Mouse (Mus musculus): ENCODE data around the gene E130311K13Rik. TPM values are rescaled to one million over a fixed set of nuclear protein-coding genes. Genes with fewer than 3 reads are reported as not detected.

Gene E130311K13Rik
- polyA plus RNA-seq, 1 experiment: 5.3 TPM

- H3K27ac ChIP-seq (ENCODE audit: insufficient read depth, low read depth, low read length): no peak overlapping the region
- TF ChIP-seq POLR2A (IDR thresholded peaks at IDR 0.05; ENCODE audit: borderline replicate concordance, low read depth, low read length): no peak
- no peak overlapping the region for H3K4me3 ChIP-seq (ENCODE audit: insufficient read depth, low read length)
- H3K4me1 ChIP-seq (ENCODE audit: control insufficient read depth, insufficient read depth, low read length): no peaks in the 10 kb centered on the region
These were observed 33.0 kb downstream of the E130311K13Rik start for GRCm38 (mm10) chr3:63896303-63896702.

GRCm38 (mm10) chr3:63895786-63896185, 33.5 kb downstream of the E130311K13Rik start:
- no peak for TF ChIP-seq POLR2A (IDR thresholded peaks at IDR 0.05; ENCODE audit: borderline replicate concordance, low read depth, low read length)
- no peak for TF ChIP-seq CTCF (IDR thresholded peaks at IDR 0.05; ENCODE audit: low read depth, low read length)
- H3K4me3 ChIP-seq (ENCODE audit: insufficient read depth, low read length): no peak overlapping the region
- no peak overlapping the region for H3K27ac ChIP-seq (ENCODE audit: insufficient read depth, low read depth, low read length)
- no peaks in the 10 kb centered on the region for H3K4me1 ChIP-seq (ENCODE audit: control insufficient read depth, insufficient read depth, low read length)

- Histone ChIP-seq H3K4me3 (ENCODE audit: insufficient read depth, low read length) (no peak overlapping the region), H3K27ac (ENCODE audit: insufficient read depth, low read depth, low read length) (no peak overlapping the region), H3K4me1 (ENCODE audit: control insufficient read depth, insufficient read depth, low read length) (no peaks in the 10 kb centered on the region)
- no peak for TF ChIP-seq CTCF (IDR thresholded peaks at IDR 0.05; ENCODE audit: low read depth, low read length)
- no peak for TF ChIP-seq POLR2A (IDR thresholded peaks at IDR 0.05; ENCODE audit: borderline replicate concordance, low read depth, low read length)
These were observed 35.6 kb downstream of the E130311K13Rik start for GRCm38 (mm10) chr3:63893677-63894076.

GRCm38 (mm10) chr3:63892154-63892553, 37.1 kb downstream of the E130311K13Rik start:
- no peaks in the 10 kb centered on the region for H3K4me1 ChIP-seq (ENCODE audit: control insufficient read depth, insufficient read depth, low read length)
- no peak overlapping the region for H3K27ac ChIP-seq (ENCODE audit: insufficient read depth, low read depth, low read length)
- TF ChIP-seq POLR2A (IDR thresholded peaks at IDR 0.05; ENCODE audit: borderline replicate concordance, low read depth, low read length): no peak
- no peak for TF ChIP-seq CTCF (IDR thresholded peaks at IDR 0.05; ENCODE audit: low read depth, low read length)
- H3K4me3 ChIP-seq (ENCODE audit: insufficient read depth, low read length): no peak overlapping the region

- Histone ChIP-seq H3K27ac (ENCODE audit: insufficient read depth, low read depth, low read length) (no peak overlapping the region), H3K4me1 (ENCODE audit: control insufficient read depth, insufficient read depth, low read length) (no peaks in the 10 kb centered on the region), H3K4me3 (ENCODE audit: insufficient read depth, low read length) (no peak overlapping the region)
- TF ChIP-seq POLR2A (IDR thresholded peaks at IDR 0.05; ENCODE audit: borderline replicate concordance, low read depth, low read length) (no peak), CTCF (IDR thresholded peaks at IDR 0.05; ENCODE audit: low read depth, low read length) (no peak)
These were observed 48.2 kb downstream of the E130311K13Rik start for GRCm38 (mm10) chr3:63881065-63881464.

GRCm38 (mm10) chr3:63878995-63879666, 50.1 kb downstream of the E130311K13Rik start:
- Histone ChIP-seq H3K4me1 (ENCODE audit: control insufficient read depth, insufficient read depth, low read length) (no peaks in the 10 kb centered on the region), H3K27ac (ENCODE audit: insufficient read depth, low read depth, low read length) (no peak overlapping the region), H3K4me3 (ENCODE audit: insufficient read depth, low read length) (no peak overlapping the region)
- TF ChIP-seq CTCF (IDR thresholded peaks at IDR 0.05; ENCODE audit: low read depth, low read length) (no peak), POLR2A (IDR thresholded peaks at IDR 0.05; ENCODE audit: borderline replicate concordance, low read depth, low read length) (no peak)

- Histone ChIP-seq H3K4me1 (ENCODE audit: control insufficient read depth, insufficient read depth, low read length) (no peaks in the 10 kb centered on the region), H3K27ac (ENCODE audit: insufficient read depth, low read depth, low read length) (no peak overlapping the region), H3K4me3 (ENCODE audit: insufficient read depth, low read length) (no peak overlapping the region)
- TF ChIP-seq CTCF (IDR thresholded peaks at IDR 0.05; ENCODE audit: low read depth, low read length) (no peak), POLR2A (IDR thresholded peaks at IDR 0.05; ENCODE audit: borderline replicate concordance, low read depth, low read length) (no peak)
These were observed 56.5 kb downstream of the E130311K13Rik start for GRCm38 (mm10) chr3:63872818-63873217.

- no peak overlapping the region for H3K4me3 ChIP-seq (ENCODE audit: insufficient read depth, low read length)
- H3K4me1 ChIP-seq (ENCODE audit: control insufficient read depth, insufficient read depth, low read length): no peaks in the 10 kb centered on the region
- TF ChIP-seq CTCF (IDR thresholded peaks at IDR 0.05; ENCODE audit: low read depth, low read length) (no peak), POLR2A (IDR thresholded peaks at IDR 0.05; ENCODE audit: borderline replicate concordance, low read depth, low read length) (no peak)
- H3K27ac ChIP-seq (ENCODE audit: insufficient read depth, low read depth, low read length): no peak overlapping the region
These were observed 58.0 kb downstream of the E130311K13Rik start for GRCm38 (mm10) chr3:63871249-63871648.

- no peaks in the 10 kb centered on the region for H3K4me1 ChIP-seq (ENCODE audit: control insufficient read depth, insufficient read depth, low read length)
- TF ChIP-seq POLR2A (IDR thresholded peaks at IDR 0.05; ENCODE audit: borderline replicate concordance, low read depth, low read length): no peak
- TF ChIP-seq CTCF (IDR thresholded peaks at IDR 0.05; ENCODE audit: low read depth, low read length): no peak
These were observed 61.0 kb downstream of the E130311K13Rik start for GRCm38 (mm10) chr3:63868285-63868684.

GRCm38 (mm10) chr3:63865069-63865468, 64.2 kb downstream of the E130311K13Rik start:
- H3K27ac ChIP-seq (ENCODE audit: insufficient read depth, low read depth, low read length): no peak overlapping the region
- TF ChIP-seq CTCF (IDR thresholded peaks at IDR 0.05; ENCODE audit: low read depth, low read length): no peak
- TF ChIP-seq POLR2A (IDR thresholded peaks at IDR 0.05; ENCODE audit: borderline replicate concordance, low read depth, low read length): no peak
- H3K4me3 ChIP-seq (ENCODE audit: insufficient read depth, low read length): no peak overlapping the region
- H3K4me1 ChIP-seq (ENCODE audit: control insufficient read depth, insufficient read depth, low read length): no peaks in the 10 kb centered on the region

More at GRCm38 (mm10) chr3:63868285-63868684, 61.0 kb downstream of the E130311K13Rik start:
- Histone ChIP-seq H3K4me3 (ENCODE audit: insufficient read depth, low read length) (no peak overlapping the region), H3K27ac (ENCODE audit: insufficient read depth, low read depth, low read length) (no peak overlapping the region)

Other genes with a start within 250 kb of the E130311K13Rik start
- gene Plch1, start 30.0 kb downstream of the E130311K13Rik start, polyA plus RNA-seq (2012; ENCODE audit: insufficient read depth, insufficient read length, missing spikeins): not detected in 2 replicates
- gene Slc33a1, start 35.3 kb upstream of the E130311K13Rik start, polyA plus RNA-seq (2012; ENCODE audit: insufficient read depth, insufficient read length, missing spikeins): 19.3 and 21.0 TPM in 2 replicates
- 8.2 and 8.9 TPM in 2 replicates for gene Gmps, start 46.6 kb upstream of the E130311K13Rik start, polyA plus RNA-seq (2012; ENCODE audit: insufficient read depth, insufficient read length, missing spikeins)
- not detected in 2 replicates for gene Vmn2r1, start 152.1 kb upstream of the E130311K13Rik start, polyA plus RNA-seq (2012; ENCODE audit: insufficient read depth, insufficient read length, missing spikeins)
- gene Vmn2r2, start 212.5 kb upstream of the E130311K13Rik start, polyA plus RNA-seq (2012; ENCODE audit: insufficient read depth, insufficient read length, missing spikeins): not detected in 2 replicates

All from bone marrow macrophage, adult 2 months (primary cell).